Mouse (Mus musculus) stomach, postnatal 0 days (tissue): ENCODE data around the gene Eif4enif1. TPM values are rescaled to one million over a fixed set of nuclear protein-coding genes. Genes with fewer than 3 reads are reported as not detected.

Source experiments
- ATAC-seq: fragments of 200-750 bp; cut with Nextera tagmentation; 2 replicates; pipeline ENCODE4 v1.8.0; 2017; ENCODE audit not compliant: low FRiP score, low TSS enrichment
- DNase-seq: peaks from one replicate; pipeline ENCODE4 v3.0.0-alpha.2; 2016; ENCODE audit warnings: low spot score
- H3K27ac ChIP-seq: fragments of 300-500 bp; sonication (generic); replicated peaks from 2 replicates; pipeline ENCODE4 v1.5.1; 2014; ENCODE audit warnings: mild to moderate bottlenecking, control low read depth
- H3K27me3 ChIP-seq: fragments of 300-500 bp; sonication (generic); 2 replicates; pipeline ENCODE4 v1.6.1; 2014; ENCODE audit warnings: low read length; ENCODE audit not compliant: control insufficient read depth, insufficient read depth
- H3K36me3 ChIP-seq: fragments of 300-500 bp; sonication (generic); 2 replicates; pipeline ENCODE4 v1.6.1; 2014; ENCODE audit warnings: low read length, mixed read lengths; ENCODE audit not compliant: control insufficient read depth, insufficient read depth
- H3K4me1 ChIP-seq: fragments of 300-500 bp; sonication (generic); replicated peaks from 2 replicates; pipeline ENCODE4 v1.6.1; 2014; ENCODE audit warnings: antibody characterized with exemption; ENCODE audit not compliant: control insufficient read depth, insufficient read depth
- H3K4me2 ChIP-seq: fragments of 300-500 bp; sonication (generic); replicated peaks from 2 replicates; pipeline ENCODE4 v1.6.1; 2014; ENCODE audit warnings: low read depth, mild to moderate bottlenecking, control low read depth, moderate library complexity
- H3K4me3 ChIP-seq: fragments of 300-500 bp; sonication (generic); 2 replicates; pipeline ENCODE4 v1.5.1; 2014; ENCODE audit warnings: low read depth, low read length, control low read depth
- H3K9ac ChIP-seq: fragments of 300-500 bp; sonication (generic); 2 replicates; pipeline ENCODE4 v1.6.1; 2014; ENCODE audit warnings: mild to moderate bottlenecking, low read length, control low read depth, mixed read lengths
- H3K9me3 ChIP-seq: fragments of 300-500 bp; sonication (generic); 2 replicates; pipeline ENCODE4 v1.6.1; 2016; ENCODE audit warnings: low read length; ENCODE audit not compliant: control insufficient read depth
- CTCF ChIP-seq: IDR thresholded peaks from 2 replicates; pipeline ENCODE4 v1.5.1; 2016; ENCODE audit warnings: antibody characterized with exemption, low read depth, mild to moderate bottlenecking, moderate library complexity
- EP300 ChIP-seq: optimal IDR thresholded peaks from 2 replicates; pipeline ENCODE3; 2016; ENCODE audit warnings: antibody characterized with exemption
- WGBS: fragments of 180-500 bp; shearing (Covaris S2); extraction: QIAGEN DNeasy Blood & Tissue Kit; methylation state at CpG from one replicate; pipeline ENCODE4 v1.1.7; 2014; 5-methylcytosine and 5-hydroxymethylcytosine counted together
- polyA plus RNA-seq: library from polyadenylated mRNA; unstranded; fragments of >200 nt; fragmentation: Nextera tagmentation; extraction: Ambion mirVana; gene quantifications from 2 replicates; pipeline ENCODE4 v1.2.1, GENCODE M21; 2015

The Eif4enif1 gene
- polyA plus RNA-seq, 1 experiment from 2014 or later, result 15.3 TPM

- Histone ChIP-seq H3K4me1 (no peaks in the 10 kb centered on the region), H3K4me2 (no peak overlapping the region), H3K27ac (no peak overlapping the region), H3K9me3 (no peaks in the 10 kb centered on the region), H3K9ac (no peak overlapping the region), H3K27me3 (no peaks in the 10 kb centered on the region), H3K4me3 (no peak overlapping the region), H3K36me3 (peaks cover 13% of the 10 kb centered on the region; the same call in 1 of the 2 replicates)
- DNase-seq, result no peak
- no peak for TF ChIP-seq CTCF
- TF ChIP-seq EP300, result no peak
- WGBS, result 88% methylated on average over 4 of the region's 4 CpGs
- ATAC-seq, result no peak
Observed at GRCm38 (mm10) chr11:3233704-3234103, 31.5 kb downstream of the Eif4enif1 start.

- WGBS, result 82% methylated on average over 5 of the region's 5 CpGs
- Histone ChIP-seq H3K27ac (no peak overlapping the region), H3K27me3 (no peaks in the 10 kb centered on the region), H3K4me1 (no peaks in the 10 kb centered on the region), H3K9me3 (no peaks in the 10 kb centered on the region), H3K36me3 (peaks cover 12% of the 10 kb centered on the region), H3K9ac (no peak overlapping the region), H3K4me2 (no peak overlapping the region), H3K4me3 (no peak overlapping the region)
- DNase-seq, result no peak
- no peak for TF ChIP-seq CTCF
- no peak for TF ChIP-seq EP300
- ATAC-seq, result no peak
Observed at GRCm38 (mm10) chr11:3235277-3235676, 33.1 kb downstream of the Eif4enif1 start.

GRCm38 (mm10) chr11:3242395-3242794 is 40.2 kb downstream of the Eif4enif1 start:
- H3K4me1 ChIP-seq, result no peaks in the 10 kb centered on the region
- ATAC-seq, result no peak
- H3K4me3 ChIP-seq, result no peak overlapping the region
- DNase-seq, result no peak
- H3K27ac ChIP-seq, result no peak overlapping the region
- H3K36me3 ChIP-seq, result peaks cover 38% of the 10 kb centered on the region
- H3K9me3 ChIP-seq, result no peaks in the 10 kb centered on the region
- H3K27me3 ChIP-seq, result no peaks in the 10 kb centered on the region
- H3K4me2 ChIP-seq, result no peak overlapping the region
- H3K9ac ChIP-seq, result no peak overlapping the region
- WGBS, result 93% methylated on average over 7 of the region's 7 CpGs
- no peak for TF ChIP-seq EP300
- no peak for TF ChIP-seq CTCF

GRCm38 (mm10) chr11:3243771-3244170 is 41.6 kb downstream of the Eif4enif1 start:
- DNase-seq (no peak), ATAC-seq (peak; percentile 24; the same call in 1 of the 2 replicates)
- TF ChIP-seq EP300, result no peak
- no peak for TF ChIP-seq CTCF
- H3K9ac ChIP-seq, result no peak overlapping the region
- H3K9me3 ChIP-seq, result no peaks in the 10 kb centered on the region
- WGBS, result 77% methylated on average over 4 of the region's 4 CpGs
- H3K4me2 ChIP-seq, result no peak overlapping the region
- H3K27ac ChIP-seq, result no peak overlapping the region
- no peaks in the 10 kb centered on the region for H3K4me1 ChIP-seq
- no peaks in the 10 kb centered on the region for H3K27me3 ChIP-seq
- no peak overlapping the region for H3K4me3 ChIP-seq
- H3K36me3 ChIP-seq, result peaks cover 47% of the 10 kb centered on the region

GRCm38 (mm10) chr11:3247387-3247786 is 45.2 kb downstream of the Eif4enif1 start:
- no peak overlapping the region for H3K9ac ChIP-seq
- DNase-seq (no peak), ATAC-seq (no peak)
- TF ChIP-seq CTCF, result no peak
- no peak for TF ChIP-seq EP300
- no peak overlapping the region for H3K4me2 ChIP-seq
- H3K4me1 ChIP-seq, result no peaks in the 10 kb centered on the region
- H3K36me3 ChIP-seq, result peaks cover 45% of the 10 kb centered on the region
- no peaks in the 10 kb centered on the region for H3K9me3 ChIP-seq
- WGBS, result 89% methylated on average over 2 of the region's 2 CpGs
- no peak overlapping the region for H3K4me3 ChIP-seq
- no peaks in the 10 kb centered on the region for H3K27me3 ChIP-seq
- no peak overlapping the region for H3K27ac ChIP-seq

- Histone ChIP-seq H3K9me3 (no peaks in the 10 kb centered on the region), H3K4me1 (no peaks in the 10 kb centered on the region), H3K9ac (no peak overlapping the region), H3K4me2 (no peak overlapping the region), H3K27me3 (no peaks in the 10 kb centered on the region), H3K4me3 (no peak overlapping the region), H3K27ac (no peak overlapping the region), H3K36me3 (peaks cover 23% of the 10 kb centered on the region)
- WGBS, result 94% methylated on average over 1 of the region's 1 CpGs
- DNase-seq (no peak), ATAC-seq (no peak)
- TF ChIP-seq EP300, result no peak
- no peak for TF ChIP-seq CTCF
Observed at GRCm38 (mm10) chr11:3259537-3259936, 57.3 kb downstream of the Eif4enif1 start.
